Mouse (Mus musculus): ENCODE measurements around the gene Pacrg. TPM values are rescaled to one million over a fixed set of nuclear protein-coding genes. Genes with fewer than 3 reads are reported as not detected.
A peak's percentile ranks its signal among the peaks of the same experiment; 100 is the strongest.

The Pacrg gene
- total RNA-seq, 2 experiments from 2014 or later, result 15.8 to 17.7 TPM

DNA sequence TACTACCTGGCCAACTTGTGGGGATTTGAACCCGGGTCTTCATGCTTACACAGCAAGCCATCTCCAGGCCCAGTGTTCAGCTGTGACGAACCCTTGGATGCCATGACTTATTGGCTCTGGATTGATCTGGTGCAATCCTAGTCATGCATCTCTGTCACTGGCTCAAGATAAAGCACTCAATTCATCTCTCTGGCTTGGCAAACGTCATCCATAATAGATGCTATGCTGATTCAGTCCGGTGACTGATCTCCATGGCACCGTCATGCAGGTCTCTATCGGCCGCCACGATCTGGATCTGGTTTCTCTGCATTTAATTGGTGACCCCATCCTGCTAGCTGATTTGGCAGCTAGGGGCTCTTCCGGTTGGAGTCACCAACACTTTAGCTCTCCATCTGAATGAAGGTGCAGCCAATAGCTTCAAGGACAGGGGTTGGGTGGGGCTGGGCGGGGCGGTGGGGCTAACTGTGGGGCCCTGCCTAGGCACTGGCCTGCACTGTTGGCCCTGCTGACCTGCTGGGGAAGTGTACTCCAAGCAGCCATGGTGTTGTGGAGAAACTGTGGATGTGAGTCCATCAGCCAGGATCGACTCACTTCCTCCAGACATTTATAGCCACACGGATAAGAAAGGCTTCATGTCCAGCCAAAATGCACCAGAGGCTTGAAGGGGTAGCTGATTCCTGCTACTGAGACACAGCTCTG, 470.0 kb downstream of the Pacrg start:
- DNase-seq (ENCODE audit: low spot score in 2 of 2), result no peak
- intact Hi-C loops (cut with DNase I), result no loop called here

- DNase-seq (ENCODE audit: low spot score in 2 of 2), result no peak
- intact Hi-C loops (cut with DNase I), result no loop called here
Observed at GRCm38 (mm10) chr17:10367044-10367443, 473.1 kb downstream of the Pacrg start.

- intact Hi-C loops (cut with DNase I), result no loop called here
- no peak for DNase-seq (ENCODE audit: low spot score in 2 of 2)
Observed at GRCm38 (mm10) chr17:10366577-10366976, 473.5 kb downstream of the Pacrg start.

GRCm38 (mm10) chr17:10365501-10366482, 474.3 kb downstream of the Pacrg start:
- intact Hi-C loops (cut with DNase I), result no loop called here
- no peak for DNase-seq (ENCODE audit: low spot score in 2 of 2)

DNA sequence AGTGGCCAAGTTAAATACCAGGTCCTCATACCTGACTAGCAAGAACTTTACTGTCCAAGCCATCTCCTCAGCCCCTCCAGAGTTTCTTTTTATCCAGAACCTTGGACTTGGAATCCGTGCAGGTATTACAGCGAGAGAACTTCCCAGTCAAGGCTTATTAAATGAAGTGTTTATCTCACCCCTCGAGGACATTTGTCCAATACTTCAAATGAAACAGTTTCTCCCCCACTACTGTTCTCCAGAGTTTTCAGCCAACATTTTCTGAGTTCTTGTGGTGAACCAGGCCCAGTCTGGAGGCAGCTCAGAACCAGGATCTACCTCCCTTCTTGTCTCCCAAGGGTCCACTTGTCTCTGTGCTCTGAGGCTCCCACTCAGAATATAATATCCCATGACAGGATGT, 477.0 kb downstream of the Pacrg start:
- intact Hi-C loops (cut with DNase I), result no loop called here
- no peak for DNase-seq (ENCODE audit: low spot score in 2 of 2)

- DNase-seq (ENCODE audit: low spot score in 2 of 2), result no peak
- intact Hi-C loops (cut with DNase I), result no loop called here
Observed at GRCm38 (mm10) chr17:10361882-10362291, 478.2 kb downstream of the Pacrg start.

GRCm38 (mm10) chr17:10360738-10361137, 479.4 kb downstream of the Pacrg start:
- intact Hi-C loops (cut with DNase I), result no loop called here

DNA sequence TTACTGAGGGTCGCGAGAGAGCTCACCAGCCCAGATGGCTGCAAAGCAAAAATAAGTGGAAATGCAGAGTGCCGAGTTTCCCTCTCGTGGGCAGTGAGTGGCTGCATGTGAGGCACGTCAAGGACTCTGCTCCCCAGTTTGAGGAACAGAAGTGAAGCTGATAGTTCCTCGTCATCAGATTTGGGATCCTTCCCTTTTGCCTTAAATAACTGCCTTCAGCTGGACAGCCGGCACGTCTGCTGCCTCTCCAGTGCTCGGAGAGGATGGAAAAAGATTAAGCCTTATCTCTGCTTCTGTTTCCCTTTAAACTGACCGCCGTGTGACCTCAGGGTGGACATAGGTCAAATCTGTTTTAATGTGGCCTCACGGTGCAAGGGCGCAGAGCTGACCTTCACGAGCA, 480.6 kb downstream of the Pacrg start:
- intact Hi-C loops (cut with DNase I), result no loop called here
- DNase-seq (ENCODE audit: low spot score in 2 of 2), result peak; percentile 26 to 59

More at GRCm38 (mm10) chr17:10360738-10361137, 479.4 kb downstream of the Pacrg start:
- no peak for DNase-seq (ENCODE audit: low spot score in 2 of 2)

DNA sequence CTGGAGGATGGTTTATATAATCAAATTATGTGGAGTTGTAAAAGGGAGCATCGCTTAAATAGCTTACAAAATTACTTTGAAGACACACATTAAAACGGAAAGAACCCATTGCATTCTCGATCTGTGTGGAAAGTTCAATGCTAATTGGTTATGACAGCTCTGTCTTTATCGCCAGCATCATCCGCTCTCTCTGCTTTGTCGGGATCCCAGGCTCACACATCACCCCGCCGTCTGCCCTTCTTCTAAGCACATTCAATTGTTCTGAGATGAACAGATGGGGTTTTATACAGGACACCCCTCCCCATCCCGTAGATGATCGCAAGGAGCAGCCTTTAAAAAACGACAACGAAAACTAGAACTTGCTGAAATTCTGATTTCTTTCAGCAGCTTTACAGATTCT, 482.8 kb downstream of the Pacrg start:
- intact Hi-C loops (cut with DNase I), result no loop called here
- DNase-seq (ENCODE audit: low spot score in 2 of 2), result no peak

GRCm38 (mm10) chr17:10356294-10356693, 483.8 kb downstream of the Pacrg start:
- intact Hi-C loops (cut with DNase I), result no loop called here
- DNase-seq (ENCODE audit: low spot score in 2 of 2), result no peak

DNA sequence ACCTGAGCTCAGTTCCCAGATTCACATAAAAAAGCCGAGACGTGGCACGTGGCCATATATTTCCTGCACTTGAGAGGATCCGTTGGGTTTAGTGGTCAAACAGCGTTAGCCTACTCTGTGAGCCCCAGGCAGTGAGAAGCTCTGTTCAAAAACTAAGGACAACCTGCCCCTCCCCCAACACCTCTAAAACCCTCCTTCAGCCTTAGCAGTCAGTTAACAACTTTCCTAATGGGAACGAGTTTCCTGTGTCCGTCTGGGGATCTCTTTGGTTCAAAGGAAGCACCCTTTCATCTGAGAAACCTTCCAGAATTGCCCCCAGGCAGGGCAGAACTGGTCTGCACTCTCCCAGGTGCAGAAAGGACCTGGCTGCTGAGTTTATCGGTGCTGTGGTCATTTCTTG, 484.4 kb downstream of the Pacrg start:
- intact Hi-C loops (cut with DNase I), result no loop called here
- no peak for DNase-seq (ENCODE audit: low spot score in 2 of 2)

Other genes with a start within 250 kb of the Pacrg start
- gene Prkn, start 73 bp upstream of the Pacrg start, total RNA-seq (2021), result 10 to 100 TPM; 15.2 to 21.4 TPM

Measured in left cerebral cortex, postnatal 25 days (tissue).